Mouse (Mus musculus) liver, postnatal 0 days (tissue): ENCODE results near the gene Eapp. TPM values are rescaled to one million over a fixed set of nuclear protein-coding genes. Genes with fewer than 3 reads are reported as not detected.
"Not testable (repeated sequence)": the region's sequence is repeated elsewhere in the genome, so short reads cannot be mapped to it uniquely, and the experiment has no call there.

Experiments used
- ATAC-seq: fragments of 200-750 bp; cut with Nextera tagmentation; 2 replicates; pipeline ENCODE4 v1.8.0; 2017; ENCODE audit warnings: mild to moderate bottlenecking, moderate library complexity
- DNase-seq: peaks from one replicate; pipeline ENCODE4 v3.0.0-alpha.2; 2016
- H3K27ac ChIP-seq: fragments of 300-500 bp; sonication (generic); 2 replicates; pipeline ENCODE4 v1.5.1; 2014; ENCODE audit warnings: antibody characterized with exemption, moderate library complexity, mild to moderate bottlenecking, low read depth
- H3K27me3 ChIP-seq: fragments of 300-500 bp; sonication (generic); 2 replicates; pipeline ENCODE4 v1.6.1; 2014; ENCODE audit warnings: low read length, control low read depth, mixed read lengths; ENCODE audit not compliant: insufficient read depth
- H3K36me3 ChIP-seq: fragments of 300-500 bp; sonication (generic); replicated peaks from 2 replicates; pipeline ENCODE4 v1.6.1; 2014; ENCODE audit warnings: mild to moderate bottlenecking, control low read depth, low read length, moderate library complexity, mixed read lengths; ENCODE audit not compliant: insufficient read depth
- H3K4me1 ChIP-seq: fragments of 300-500 bp; sonication (generic); 2 replicates; pipeline ENCODE4 v1.6.1; 2014; ENCODE audit warnings: antibody characterized with exemption, mild to moderate bottlenecking, control low read depth; ENCODE audit not compliant: insufficient read depth
- H3K4me2 ChIP-seq: fragments of 300-500 bp; sonication (generic); 2 replicates; pipeline ENCODE4 v1.6.1; 2014; ENCODE audit warnings: low read depth, mild to moderate bottlenecking, low read length, moderate library complexity, mixed read lengths
- H3K4me3 ChIP-seq: fragments of 300-500 bp; sonication (generic); 2 replicates; pipeline ENCODE4 v1.5.1; 2014; ENCODE audit warnings: low read depth, low read length
- H3K9ac ChIP-seq: fragments of 300-500 bp; sonication (generic); replicated peaks from 2 replicates; pipeline ENCODE4 v1.6.1; 2014; ENCODE audit warnings: mild to moderate bottlenecking, moderate library complexity
- H3K9me3 ChIP-seq: fragments of 300-500 bp; sonication (generic); 2 replicates; pipeline ENCODE4 v1.6.1; 2016; ENCODE audit warnings: mild to moderate bottlenecking, control low read depth, low read length, mixed read lengths
- CTCF ChIP-seq: sonication (generic); IDR thresholded peaks from 2 replicates; pipeline ENCODE4 v1.5.1; 2016; ENCODE audit warnings: antibody characterized with exemption, low read depth
- EP300 ChIP-seq: IDR thresholded peaks from 2 replicates; pipeline ENCODE4 v1.6.1; 2016; ENCODE audit warnings: antibody characterized with exemption, low read depth, mild to moderate bottlenecking
- WGBS: fragments of 180-500 bp; shearing (Covaris S2); extraction: QIAGEN DNeasy Blood & Tissue Kit; methylation state at CpG from one replicate; pipeline ENCODE4 v1.1.7; 2014; ENCODE audit not compliant: insufficient replicate concordance; 5-methylcytosine and 5-hydroxymethylcytosine counted together
- polyA plus RNA-seq: library from polyadenylated mRNA; unstranded; fragments of >200 nt; fragmentation: Nextera tagmentation; extraction: Ambion mirVana; gene quantifications from 2 replicates; pipeline ENCODE4 v1.2.1, GENCODE M21; 2015

Gene Eapp
- polyA plus RNA-seq, 1 experiment from 2014 or later = 44.2 TPM

DNA sequence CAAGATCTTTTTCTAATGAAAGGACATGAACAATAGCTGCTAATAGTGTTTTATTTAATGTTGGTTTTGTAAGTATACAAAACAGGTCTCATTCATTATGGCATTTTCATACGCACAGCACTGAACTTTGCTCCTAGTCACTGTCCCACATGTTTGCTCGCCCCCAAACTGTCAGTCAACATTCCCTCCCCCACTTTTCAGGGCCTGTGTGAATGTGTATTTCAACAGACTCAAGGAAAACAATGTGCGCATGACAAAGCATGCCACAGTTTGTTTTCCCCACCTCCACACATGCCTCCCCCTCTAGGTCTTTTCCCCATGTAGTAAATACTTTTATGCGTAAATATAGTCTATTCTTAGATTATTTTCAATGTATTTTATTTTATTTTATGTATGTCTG is 24.4 kb downstream of the Eapp start:
- Histone ChIP-seq H3K4me2 (no peak overlapping the region), H3K4me1 (0 out of 2 replicates have a peak, but pooled peaks cover 3% of the 10 kb centered on the region), H3K9me3 (no peaks in the 10 kb centered on the region), H3K9ac (no peak overlapping the region), H3K4me3 (no peak overlapping the region), H3K27me3 (no peaks in the 10 kb centered on the region), H3K36me3 (peaks cover 27% of the 10 kb centered on the region), H3K27ac (peak overlapping the region; percentile 86)
- peak; percentile 26 for DNase-seq
- WGBS = 72% methylated on average over 4 of the region's 4 CpGs
- peak; percentile 84 for ATAC-seq
- peak; percentile 29; the same call in 1 of the 2 replicates for TF ChIP-seq EP300
- TF ChIP-seq CTCF = no peak

DNA sequence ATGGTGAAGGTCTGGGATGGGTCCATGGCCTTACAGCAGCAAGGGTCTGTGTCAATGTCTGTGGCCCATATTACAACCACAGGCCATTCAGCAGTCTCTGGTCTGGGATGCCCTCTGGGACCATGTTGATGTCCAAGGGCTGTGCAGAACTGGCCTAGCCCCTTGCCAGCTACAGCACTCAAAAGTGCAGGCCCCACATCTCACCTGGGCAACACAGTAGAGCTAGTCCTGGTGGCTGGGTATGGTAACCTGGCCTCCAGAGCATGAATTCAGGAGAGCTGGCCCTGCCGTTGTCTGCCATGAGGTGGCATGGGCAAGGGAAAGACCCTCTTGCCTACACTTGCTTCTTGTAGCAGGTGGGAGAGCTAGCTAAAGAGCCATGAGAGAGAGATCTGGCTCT is 27.6 kb downstream of the Eapp start:
- H3K9ac ChIP-seq = no peak overlapping the region
- ATAC-seq (no peak), DNase-seq (no peak)
- H3K4me3 ChIP-seq = no peak overlapping the region
- WGBS = 100% methylated on average over 1 of the region's 1 CpGs
- H3K36me3 ChIP-seq = peaks cover 11% of the 10 kb centered on the region
- H3K27me3 ChIP-seq = no peaks in the 10 kb centered on the region
- TF ChIP-seq CTCF = no peak
- no peak for TF ChIP-seq EP300
- H3K4me1 ChIP-seq = 0 out of 2 replicates have a peak, but pooled peaks cover 3% of the 10 kb centered on the region
- H3K27ac ChIP-seq = no peak overlapping the region
- H3K4me2 ChIP-seq = no peak overlapping the region
- no peaks in the 10 kb centered on the region for H3K9me3 ChIP-seq

DNA sequence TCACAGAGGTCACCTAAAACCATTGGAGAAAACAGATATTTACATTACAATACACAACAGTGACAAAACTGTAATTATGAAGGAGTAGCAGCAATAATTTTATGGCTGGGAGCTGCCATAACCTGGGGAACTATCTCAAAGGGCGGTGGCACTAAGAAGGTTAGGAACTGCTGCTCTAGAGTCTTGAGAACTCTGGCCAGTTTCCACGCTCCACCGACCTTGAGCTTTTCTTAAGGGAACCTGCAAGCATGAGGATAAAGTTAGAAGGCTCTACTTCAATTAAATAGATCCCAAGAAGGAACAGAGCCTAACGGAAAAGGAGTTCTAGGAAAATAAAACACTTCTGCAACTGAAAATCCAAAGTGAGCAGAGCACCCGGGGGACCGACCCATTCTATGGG is 30.2 kb downstream of the Eapp start:
- Histone ChIP-seq H3K9ac (no peak overlapping the region), H3K27ac (no peak overlapping the region), H3K4me3 (no peak overlapping the region), H3K27me3 (no peaks in the 10 kb centered on the region), H3K4me1 (no peaks in the 10 kb centered on the region), H3K4me2 (no peak overlapping the region), H3K36me3 (no peaks in the 10 kb centered on the region), H3K9me3 (no peaks in the 10 kb centered on the region)
- ATAC-seq (no peak), DNase-seq (no peak)
- WGBS = 78% methylated on average over 6 of the region's 6 CpGs
- TF ChIP-seq CTCF (no peak), EP300 (no peak)

DNA sequence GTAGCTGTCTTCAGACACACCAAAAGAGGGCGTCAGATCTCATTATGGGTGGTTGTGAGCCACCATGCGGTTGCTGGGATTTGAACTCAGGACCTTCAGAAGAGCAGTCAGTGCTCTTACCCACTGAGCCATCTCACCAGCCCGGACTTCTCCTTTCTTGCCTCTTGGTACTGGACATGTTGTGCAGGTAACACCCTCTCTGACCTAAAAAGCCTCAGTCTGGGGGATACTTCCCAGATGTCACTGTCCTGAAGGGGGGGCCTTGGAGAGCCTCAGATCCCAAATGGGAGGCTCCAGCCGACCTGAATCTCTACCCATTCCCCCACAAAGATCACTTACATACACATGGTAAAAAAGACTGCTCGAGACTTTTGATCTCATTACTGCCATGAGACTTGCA is 34.2 kb downstream of the Eapp start:
- H3K4me3 ChIP-seq = not testable (repeated sequence)

DNA sequence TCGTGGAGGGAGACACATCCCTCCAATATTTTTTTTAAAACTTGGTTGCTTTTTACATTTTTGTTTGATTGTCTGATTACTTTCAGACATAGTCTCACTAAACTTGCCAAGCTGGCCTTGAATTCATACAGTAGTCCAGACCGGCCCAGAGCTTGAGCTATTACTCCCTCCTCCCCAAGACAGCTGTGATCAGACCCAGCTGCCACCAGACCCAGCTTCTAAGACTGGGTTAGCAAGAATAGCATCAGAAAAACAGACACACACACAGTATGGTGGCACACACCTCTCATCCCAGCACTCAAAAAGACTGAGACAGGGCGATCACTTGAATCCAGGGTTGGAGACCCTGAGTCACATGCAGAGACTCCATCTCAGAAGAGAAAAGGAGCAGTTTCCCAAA is 35.8 kb downstream of the Eapp start:
- Histone ChIP-seq H3K9ac (no peak overlapping the region), H3K4me2 (no peak overlapping the region), H3K36me3 (no peaks in the 10 kb centered on the region), H3K4me1 (peaks cover 15% of the 10 kb centered on the region), H3K27ac (no peak overlapping the region), H3K27me3 (no peaks in the 10 kb centered on the region), H3K4me3 (no peak overlapping the region), H3K9me3 (no peaks in the 10 kb centered on the region)
- TF ChIP-seq EP300 = no peak
- TF ChIP-seq CTCF = no peak
- DNase-seq = no peak
- WGBS = 78% methylated on average over 3 of the region's 3 CpGs
- ATAC-seq = no peak

More for the DNA sequence above, 34.2 kb downstream of the Eapp start:
- not testable (repeated sequence) for H3K9me3 ChIP-seq, ATAC-seq, H3K27me3 ChIP-seq, H3K4me2 ChIP-seq, H3K36me3 ChIP-seq, H3K27ac ChIP-seq, H3K9ac ChIP-seq, DNase-seq
- WGBS = 65% methylated on average over 5 of the region's 5 CpGs
- peaks cover 15% of the 10 kb centered on the region for H3K4me1 ChIP-seq

DNA sequence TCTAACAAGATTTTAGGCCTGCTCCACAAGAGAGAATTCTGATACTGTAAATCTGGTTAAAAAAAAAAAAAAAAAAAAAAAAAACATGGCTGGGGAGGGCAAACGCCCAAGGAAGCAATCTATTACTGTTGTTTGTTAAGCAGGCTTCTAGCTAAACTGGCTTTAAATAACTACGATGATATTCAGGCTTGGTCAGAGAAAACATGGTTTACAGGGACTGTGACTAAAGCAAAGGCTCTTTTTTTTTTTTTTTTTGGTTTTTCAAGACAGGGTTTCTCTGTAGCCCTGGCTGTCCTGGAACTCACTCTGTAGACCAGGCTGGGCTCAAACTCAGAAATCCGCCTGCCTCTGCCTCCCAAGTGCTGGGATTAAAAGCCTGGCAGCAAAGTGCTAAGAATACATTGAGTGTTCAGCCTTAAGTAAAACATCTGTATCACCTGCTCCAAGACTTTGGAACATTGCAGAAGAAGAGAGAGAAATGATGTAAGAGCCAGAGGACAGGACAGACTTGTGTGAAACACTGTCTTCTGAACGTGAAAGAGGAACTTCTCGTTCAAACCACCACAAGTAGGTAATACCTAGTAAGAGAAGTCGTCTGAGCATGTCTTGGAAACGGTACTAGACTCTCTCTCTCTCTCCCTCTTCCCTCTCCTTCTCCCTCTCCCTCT is 37.1 kb downstream of the Eapp start:
- ATAC-seq (no peak), DNase-seq (no peak)
- Histone ChIP-seq H3K9me3 (no peaks in the 10 kb centered on the region), H3K4me2 (no peak overlapping the region), H3K4me1 (peaks cover 27% of the 10 kb centered on the region), H3K9ac (no peak overlapping the region), H3K4me3 (no peak overlapping the region), H3K27me3 (no peaks in the 10 kb centered on the region), H3K27ac (no peak overlapping the region), H3K36me3 (no peaks in the 10 kb centered on the region)
- TF ChIP-seq EP300 (no peak), CTCF (no peak)
- WGBS = 49% methylated on average over 7 of the region's 7 CpGs

DNA sequence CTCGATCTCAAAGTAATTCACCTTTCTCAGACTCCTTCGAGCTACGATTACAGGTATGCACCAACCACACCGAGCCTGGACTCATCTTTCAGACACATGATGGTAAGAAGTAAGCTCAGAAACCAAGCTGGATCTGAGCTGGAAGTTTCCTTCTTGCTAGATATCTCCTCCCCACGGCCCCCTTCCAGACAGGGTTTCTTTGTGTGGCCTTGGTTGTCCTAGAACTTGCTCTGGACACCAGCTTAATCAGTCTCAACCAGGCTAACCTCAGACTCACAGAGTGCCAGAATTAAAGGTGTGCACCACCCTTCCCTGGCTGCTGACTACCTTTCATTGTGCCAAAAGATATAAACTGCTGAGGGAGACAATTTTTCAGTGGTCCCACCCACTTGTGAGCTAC is 37.7 kb downstream of the Eapp start:
- no peak overlapping the region for H3K4me3 ChIP-seq
- DNase-seq (no peak), ATAC-seq (no peak)
- 85% methylated on average over 5 of the region's 5 CpGs for whole genome bisulfite sequencing
- no peak overlapping the region for H3K27ac ChIP-seq
- H3K4me2 ChIP-seq = no peak overlapping the region
- peaks cover 31% of the 10 kb centered on the region for H3K4me1 ChIP-seq
- no peak for TF ChIP-seq EP300
- no peak for TF ChIP-seq CTCF
- H3K27me3 ChIP-seq = no peaks in the 10 kb centered on the region
- no peak overlapping the region for H3K9ac ChIP-seq
- no peaks in the 10 kb centered on the region for H3K9me3 ChIP-seq
- no peaks in the 10 kb centered on the region for H3K36me3 ChIP-seq
